Mouse (Mus musculus): Measurements from ENCODE around the gene Prcc.

- no peak for TF ChIP-seq POLR2A (IDR thresholded peaks at IDR 0.05; ENCODE audit: borderline replicate concordance, extremely low read depth, low read depth, low read length)
- no peak for TF ChIP-seq CTCF (IDR thresholded peaks at IDR 0.05; ENCODE audit: insufficient read depth, low read length)
These were observed 39.2 kb downstream of the Prcc start for GRCm38 (mm10) chr3:87846186-87846585.
